Mouse (Mus musculus) cortical plate, adult 2 months (tissue): Measurements from ENCODE around the gene Scrn2.

Source experiments
- CTCF ChIP-seq: fragments of 200-500 bp; IDR thresholded peaks from 2 replicates; pipeline ENCODE4 v1.5.1; 2011; ENCODE audit warnings: mild to moderate bottlenecking, control low read depth, low read length; ENCODE audit not compliant: insufficient read depth; ENCODE audit errors: extremely low read depth
- POLR2A ChIP-seq: fragments of 200-500 bp; IDR thresholded peaks from 2 replicates; pipeline ENCODE4 v1.6.1; 2011; ENCODE audit warnings: mild to moderate bottlenecking, low read length, control low read depth; ENCODE audit not compliant: insufficient read depth; ENCODE audit errors: extremely low read depth

DNA sequence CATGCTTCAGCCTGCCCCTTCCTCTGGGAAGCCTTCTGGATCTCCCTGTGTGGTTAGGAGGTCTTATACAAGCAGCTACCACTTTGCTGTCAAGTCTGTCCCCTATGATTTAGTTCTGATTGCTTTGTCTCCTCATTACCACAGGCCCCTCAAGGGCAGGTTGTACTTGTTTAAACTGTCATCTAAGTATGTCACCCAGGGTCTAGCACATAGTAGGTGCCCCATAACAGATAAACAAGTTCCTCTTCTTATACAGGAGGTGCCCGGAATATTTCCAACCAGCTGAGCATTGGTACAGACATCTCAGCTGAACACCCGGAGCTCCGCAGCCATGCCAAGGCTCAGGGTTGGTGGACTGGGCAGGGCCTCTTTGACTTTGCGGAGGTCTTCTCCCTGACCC, 2.8 kb downstream of the Scrn2 start:
- TF ChIP-seq CTCF (no peak), POLR2A (no peak)
